Mouse (Mus musculus): ENCODE results near the gene Tbx19.

Tbx19 gene

DNA sequence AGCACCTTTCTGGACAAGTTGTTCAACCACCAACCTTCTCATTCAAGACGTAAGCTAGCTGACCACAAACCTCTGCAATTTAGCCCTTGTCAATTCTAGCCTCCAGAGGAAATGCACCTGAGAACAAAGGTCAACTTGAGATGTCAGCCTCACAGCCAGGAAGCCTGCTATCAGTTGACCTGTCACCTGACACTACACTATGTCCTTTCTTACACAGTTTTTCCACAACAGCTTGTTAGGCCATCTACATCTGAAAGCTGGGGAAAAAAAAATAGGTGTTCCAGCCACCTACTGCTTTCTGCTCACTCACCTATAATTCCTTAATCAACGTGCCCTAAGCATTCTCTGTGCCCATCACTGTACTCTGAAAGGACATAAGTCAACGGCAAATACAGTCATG is 23.6 kb upstream of the Tbx19 start:
- no peak for DNase-seq (ENCODE audit: low read depth)

DNA sequence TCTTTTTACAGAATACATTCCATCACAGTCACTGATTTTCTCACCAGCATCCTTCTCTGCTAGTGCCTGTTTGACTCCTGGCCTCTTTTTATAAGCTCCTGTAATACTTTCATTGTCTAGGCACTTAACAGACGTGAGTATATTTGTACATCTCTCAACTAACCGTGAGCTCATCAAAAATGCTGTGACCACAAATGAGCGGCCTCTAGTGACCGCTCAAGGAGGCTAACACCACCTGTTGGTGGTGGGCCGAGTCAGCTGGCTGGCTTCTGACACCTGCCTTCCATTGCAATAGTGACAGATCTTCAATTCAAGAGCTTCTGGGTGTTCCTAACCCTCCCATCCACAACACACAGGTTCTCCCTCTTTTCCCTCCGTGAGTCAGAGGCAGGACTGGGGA is 22.8 kb upstream of the Tbx19 start:
- DNase-seq (ENCODE audit: low read depth), result no peak

DNA sequence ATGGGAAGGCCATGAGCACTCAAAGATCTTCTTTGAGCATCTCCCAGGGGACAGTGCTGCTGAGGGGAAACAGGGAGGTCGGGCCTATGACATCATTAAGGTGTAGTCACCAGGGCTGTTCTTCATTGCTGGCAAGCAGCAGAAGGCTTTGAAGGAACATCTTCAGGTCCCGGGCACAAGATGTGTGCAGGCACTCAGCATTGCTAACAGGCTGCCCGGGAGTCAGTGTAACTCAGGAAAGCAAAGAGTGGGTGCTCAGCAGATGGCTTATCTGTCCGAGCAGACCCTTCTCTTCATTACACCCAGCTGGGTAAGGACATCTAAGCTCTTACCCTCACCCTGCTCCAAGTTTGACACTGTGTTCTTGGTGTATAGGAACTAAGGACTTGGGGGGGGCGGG is 18.7 kb upstream of the Tbx19 start:
- DNase-seq (ENCODE audit: low read depth), result no peak

DNA sequence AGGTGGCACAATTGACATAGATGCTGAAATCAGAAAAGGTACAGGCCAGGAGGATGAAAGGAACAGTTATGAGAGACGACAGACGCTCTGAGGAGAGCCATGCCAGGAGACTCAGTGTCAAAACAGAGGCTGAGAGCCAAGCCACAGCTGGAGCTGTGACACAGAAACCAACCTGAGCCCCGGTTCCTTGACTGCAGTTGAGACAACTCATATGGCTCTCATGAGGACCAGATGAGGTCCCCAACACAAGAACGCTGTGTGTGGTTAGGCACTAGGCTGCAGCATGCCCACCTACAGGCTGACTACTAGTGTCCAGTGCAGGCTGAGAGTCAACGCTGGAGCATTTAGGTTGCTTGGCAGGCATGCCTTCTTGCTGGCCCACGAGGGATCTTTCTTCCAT is 17.5 kb upstream of the Tbx19 start:
- DNase-seq (ENCODE audit: low read depth), result no peak

DNA sequence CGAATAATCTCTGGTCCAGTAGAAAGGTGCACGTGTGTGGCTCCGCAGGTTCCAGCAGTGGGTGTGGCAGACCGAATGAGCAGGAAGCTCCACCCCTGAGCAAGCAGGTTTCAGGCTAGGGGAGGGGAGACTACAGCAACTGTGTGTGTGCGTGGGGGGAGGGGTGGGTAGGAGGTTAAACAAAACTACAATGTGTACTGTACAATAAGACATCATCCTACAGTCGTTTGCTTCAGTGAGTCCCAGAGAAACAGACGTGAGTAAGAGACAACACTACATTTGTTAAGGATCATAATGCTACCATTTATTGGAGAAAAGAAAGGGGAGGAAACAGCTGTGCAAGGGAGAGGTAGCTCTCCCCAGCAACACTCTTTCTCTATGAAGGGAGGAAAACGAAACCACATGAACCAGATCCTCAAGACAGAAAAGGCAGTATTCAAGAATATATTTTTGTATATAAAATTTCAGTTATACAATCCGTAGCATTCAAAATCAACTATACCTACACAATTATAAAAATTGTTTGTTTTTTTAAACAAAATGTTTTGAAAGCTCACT is 13.6 kb upstream of the Tbx19 start:
- DNase-seq (ENCODE audit: low read depth), result no peak

DNA sequence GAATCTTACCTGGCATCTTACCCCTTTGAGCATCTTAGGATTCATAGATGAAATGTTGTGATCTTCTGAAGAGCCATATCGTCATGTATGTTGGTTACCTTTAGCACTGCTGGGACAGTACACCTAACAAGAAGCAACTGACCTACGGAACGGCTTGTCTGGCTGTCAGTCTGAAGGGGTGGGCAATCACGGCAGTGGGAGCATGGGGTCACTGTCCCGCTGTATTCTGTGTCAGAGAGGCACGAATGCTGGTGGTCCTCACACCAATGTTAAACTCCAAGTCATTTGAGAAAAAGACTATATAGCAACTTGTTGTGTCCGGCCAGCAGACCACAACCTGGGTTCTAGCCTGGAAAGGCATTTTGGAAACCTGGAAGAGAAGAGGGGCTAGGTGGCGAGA is 10.7 kb upstream of the Tbx19 start:
- no peak for DNase-seq (ENCODE audit: low read depth)

DNA sequence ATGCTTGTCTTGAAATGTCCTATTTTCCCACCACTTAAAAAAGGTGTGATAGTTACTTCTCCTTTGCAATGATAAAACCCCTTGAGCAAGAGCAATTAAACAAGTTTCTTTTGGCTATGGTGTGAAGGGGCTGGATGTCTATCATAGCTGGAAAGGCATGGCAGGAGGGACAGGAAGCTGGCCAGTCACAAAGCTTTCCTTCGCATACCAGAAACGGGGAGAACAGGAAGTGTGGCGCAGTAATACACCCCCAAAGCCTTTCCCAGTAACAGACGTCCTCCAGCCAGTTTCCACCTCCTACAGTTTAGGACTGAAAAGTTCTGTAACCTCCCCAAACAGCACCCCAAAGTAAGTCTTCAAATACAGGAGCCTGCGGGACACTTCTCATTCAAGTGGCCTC is 9.6 kb upstream of the Tbx19 start:
- no peak for DNase-seq (ENCODE audit: low read depth)

DNA sequence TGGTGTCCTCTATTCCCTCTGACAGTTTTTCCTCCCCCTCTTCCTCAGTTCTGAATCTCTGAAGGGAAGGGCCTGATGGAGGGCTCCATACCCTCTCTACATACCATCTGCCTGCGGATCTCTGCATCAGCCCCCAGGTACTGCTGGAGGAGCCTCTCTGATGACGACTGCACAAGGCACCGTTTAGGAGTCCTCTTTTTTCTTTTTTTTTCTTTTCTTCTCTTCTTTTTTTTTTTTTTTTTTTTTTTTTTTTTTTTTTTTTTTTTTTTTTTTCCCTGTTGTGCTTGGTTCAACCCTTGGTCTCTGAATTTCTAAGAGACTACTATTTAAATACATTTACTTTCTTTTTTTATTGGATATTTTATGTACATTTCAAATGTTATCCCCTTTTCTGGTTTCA is 8.9 kb upstream of the Tbx19 start:
- DNase-seq (ENCODE audit: low read depth), result no peak

DNA sequence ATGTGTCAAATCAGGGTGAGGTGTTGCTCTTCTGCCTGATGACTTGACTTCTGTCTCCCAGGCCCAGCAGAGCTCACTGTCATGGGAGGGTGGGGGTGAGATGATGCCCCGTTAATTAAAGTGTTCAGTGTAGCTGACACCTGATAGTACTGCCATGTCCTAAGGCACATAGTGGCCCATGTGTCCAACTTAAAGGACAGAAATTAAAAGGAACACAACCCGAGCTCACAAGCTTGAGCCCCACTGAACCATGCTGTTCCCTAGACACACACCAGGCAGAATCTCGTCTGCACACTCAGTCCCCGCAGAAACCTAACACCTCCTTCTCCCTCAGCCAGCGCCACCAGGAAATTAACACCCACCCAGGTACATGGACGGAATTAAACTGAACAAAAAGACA is 4.3 kb upstream of the Tbx19 start:
- DNase-seq (ENCODE audit: low read depth), result no peak

DNA sequence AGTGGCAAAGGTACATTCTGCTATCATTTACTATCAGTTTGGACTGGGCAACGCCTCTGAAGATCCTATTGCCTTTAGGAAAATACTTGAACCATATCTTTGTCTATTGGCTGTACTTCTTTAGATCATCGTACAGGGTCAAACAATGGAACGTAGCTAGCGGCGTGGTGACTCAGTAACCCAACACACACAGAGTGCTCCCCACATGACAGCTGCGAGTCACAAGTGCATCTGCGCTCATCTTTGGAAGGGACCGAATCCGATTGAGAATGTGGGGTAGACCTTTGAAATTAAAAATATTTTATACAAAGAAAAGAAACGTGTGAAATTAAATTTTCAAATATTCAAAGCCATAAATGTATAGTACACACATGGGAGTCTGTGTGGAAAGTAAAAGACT is 1.7 kb downstream of the Tbx19 start:
- DNase-seq (ENCODE audit: low read depth), result no peak

DNA sequence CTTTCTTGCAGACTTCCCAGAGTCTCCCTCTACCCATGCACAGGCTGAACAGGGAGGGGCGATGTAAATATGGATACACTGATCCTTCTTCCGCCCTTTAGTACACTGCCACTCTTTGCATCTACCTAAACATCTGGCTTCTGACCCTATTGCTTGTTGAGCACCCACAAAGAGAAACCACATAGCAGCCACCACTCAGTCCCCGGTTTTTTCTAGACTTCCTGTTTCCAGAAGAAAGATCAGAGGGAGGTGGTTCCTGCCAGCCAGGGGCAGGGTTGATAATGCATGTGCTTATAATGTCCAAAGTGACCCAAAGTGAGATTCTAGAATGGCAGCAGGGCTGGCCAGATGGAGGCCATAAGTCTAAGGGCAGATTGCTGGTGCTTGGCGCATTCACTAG is 6.4 kb downstream of the Tbx19 start:
- peak; percentile 29 for DNase-seq (ENCODE audit: low read depth)

DNA sequence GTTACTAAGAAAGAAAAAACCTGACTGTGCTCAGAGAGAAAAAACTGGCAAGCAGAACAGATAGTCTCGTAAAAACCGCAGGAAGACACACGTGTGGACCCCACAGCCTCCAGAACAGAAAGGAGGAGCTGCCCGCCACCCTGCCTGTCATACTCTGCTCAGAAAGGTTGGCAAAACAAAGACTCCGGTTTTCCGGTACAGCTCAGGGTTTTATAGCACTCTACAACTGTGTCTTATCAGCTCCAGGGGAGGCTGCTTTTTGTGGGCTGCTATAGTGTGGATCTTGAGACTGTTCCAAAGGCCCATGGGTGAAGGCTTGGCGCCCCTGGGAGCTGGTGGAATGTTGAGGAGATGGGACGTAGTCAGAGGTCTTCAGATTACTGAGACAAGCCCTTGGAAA is 9.4 kb downstream of the Tbx19 start:
- no peak for DNase-seq (ENCODE audit: low read depth)

DNA sequence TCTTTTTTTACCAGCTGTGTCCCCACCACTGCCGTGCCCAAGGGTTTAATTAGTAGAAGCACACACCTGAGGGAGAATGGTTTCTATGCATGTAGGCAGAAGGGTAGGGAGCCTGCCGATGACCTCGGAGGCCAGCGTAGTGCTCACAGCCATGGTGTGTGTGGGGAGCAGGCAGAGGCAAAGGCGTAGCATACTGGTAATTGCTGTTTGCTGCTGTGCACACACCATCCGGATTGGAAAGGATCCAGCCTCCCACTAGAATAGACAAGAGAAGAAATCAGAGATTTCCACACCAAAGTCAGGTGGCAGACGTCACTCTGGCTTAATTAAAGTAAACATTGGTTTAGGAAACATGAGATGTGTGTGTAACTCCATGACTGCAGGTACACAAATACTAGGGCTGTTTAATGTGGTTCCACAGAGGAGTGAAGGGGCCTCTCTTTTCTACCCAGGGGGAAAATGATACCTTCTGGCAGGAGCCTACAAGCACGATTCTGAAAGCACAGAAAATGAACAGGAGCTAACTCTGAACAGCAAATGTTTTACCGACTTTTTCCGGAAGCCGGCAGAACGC is 18.1 kb downstream of the Tbx19 start:
- no peak for DNase-seq (ENCODE audit: low read depth)

DNA sequence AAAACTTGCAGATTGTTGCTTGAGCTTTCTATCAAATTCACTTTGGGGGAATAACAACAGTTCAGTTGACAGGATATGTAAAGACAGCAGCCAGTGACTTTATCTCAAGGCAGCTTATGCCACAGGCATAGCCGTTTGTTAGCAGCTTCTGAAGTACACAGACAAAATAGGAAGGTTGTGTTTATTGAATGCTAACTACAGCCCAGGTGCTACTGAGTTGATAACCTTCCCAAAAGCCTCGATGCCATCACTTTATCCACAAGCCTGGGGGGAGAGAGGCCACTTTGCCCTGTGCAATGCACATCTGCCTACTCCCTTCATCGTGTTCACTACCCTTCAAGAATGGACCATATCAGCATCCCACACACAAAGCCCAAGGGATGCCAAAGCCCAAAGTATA is 20.3 kb downstream of the Tbx19 start:
- DNase-seq (ENCODE audit: low read depth), result no peak

DNA sequence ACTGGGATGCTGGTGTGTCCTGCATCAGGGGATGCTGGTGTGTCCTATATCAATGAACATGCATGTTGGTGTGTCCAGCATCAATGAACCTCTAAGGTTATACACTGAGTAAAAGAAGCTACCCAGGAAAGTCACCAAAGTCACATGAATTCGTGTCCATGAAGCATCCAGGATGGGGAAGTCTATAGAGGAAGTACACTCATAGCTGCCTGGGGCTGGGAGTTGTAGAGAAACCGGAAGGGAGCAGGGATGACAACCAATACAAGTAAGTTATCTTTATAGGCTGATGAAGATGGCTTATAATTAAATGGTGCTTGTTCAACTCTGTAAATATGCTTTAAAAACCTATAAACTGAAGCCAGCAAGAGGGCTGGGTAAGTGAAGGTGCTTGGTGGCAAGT is 26.7 kb downstream of the Tbx19 start:
- no peak for DNase-seq (ENCODE audit: low read depth)

DNA sequence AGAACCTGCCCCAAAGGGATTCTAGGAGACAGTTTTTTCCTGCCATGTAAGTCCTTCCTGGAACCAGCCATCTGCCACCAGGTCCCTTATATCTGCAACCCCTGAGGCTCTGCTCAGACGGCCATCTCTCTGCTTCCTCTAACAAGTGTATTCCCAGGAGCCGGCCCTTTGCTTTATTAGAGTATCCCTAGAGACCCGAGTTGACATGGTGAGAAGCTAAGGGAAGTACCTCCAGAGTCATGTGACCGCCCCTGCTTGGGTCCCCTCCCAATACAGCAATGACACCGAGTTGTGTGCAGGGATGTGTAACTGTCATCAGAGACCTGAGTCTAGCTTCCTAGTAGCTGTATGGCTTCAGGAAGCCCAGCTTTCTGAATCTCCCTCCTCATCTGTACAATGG is 27.3 kb downstream of the Tbx19 start:
- no peak for DNase-seq (ENCODE audit: low read depth)

DNA sequence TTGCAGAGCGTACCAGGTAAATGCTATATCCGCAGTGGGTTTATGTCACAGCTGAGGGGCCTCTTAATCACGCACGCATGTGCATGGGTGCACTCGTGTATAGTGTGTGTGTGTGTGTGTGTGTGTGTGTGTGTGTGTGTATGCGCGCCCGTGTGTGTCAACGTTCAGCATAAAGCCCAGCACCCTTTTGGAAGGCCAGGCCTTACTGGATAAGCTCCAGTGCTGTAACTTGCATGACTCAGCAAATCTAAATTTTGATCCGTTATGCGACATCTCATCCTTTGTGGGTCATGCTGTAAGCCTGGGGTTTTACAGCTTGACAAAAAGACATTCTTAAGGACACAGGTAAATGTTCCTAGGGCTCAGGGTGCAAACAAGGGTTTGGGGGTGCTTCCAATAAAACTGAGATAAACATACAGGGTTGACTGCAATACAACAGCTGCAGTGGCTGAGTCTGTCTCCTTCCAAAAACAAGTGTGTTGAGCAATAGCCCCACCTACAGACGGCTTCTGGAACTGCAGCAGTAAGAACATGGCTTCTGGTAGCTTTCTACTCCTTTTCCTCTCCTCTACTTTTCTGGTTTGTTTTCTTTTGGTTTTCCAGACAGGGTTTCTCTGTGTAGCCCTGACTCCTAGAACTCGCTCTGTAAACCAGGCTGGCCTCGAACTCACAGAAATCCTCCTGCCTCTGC is 28.2 kb downstream of the Tbx19 start:
- peak; percentile 74 for DNase-seq (ENCODE audit: low read depth)

DNA sequence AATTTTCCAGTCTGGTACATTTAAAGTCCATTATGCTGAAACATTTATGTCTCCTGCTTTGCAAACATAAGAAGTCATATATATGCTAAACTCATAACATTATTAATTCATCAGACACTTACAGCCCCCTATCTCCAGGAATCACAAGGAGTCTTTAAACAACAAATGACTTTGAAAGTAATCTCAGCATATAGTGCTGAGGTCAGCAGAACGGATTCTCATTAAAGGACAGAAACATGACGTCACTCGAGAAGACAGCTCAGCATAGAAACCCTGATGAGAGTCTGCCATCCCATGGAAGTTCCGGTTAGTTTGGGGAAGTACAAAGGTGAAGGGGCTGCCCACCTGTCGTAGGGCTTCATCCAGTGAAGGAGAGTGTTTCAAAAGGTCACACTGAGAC is 31.0 kb downstream of the Tbx19 start:
- no peak for DNase-seq (ENCODE audit: low read depth)

DNA sequence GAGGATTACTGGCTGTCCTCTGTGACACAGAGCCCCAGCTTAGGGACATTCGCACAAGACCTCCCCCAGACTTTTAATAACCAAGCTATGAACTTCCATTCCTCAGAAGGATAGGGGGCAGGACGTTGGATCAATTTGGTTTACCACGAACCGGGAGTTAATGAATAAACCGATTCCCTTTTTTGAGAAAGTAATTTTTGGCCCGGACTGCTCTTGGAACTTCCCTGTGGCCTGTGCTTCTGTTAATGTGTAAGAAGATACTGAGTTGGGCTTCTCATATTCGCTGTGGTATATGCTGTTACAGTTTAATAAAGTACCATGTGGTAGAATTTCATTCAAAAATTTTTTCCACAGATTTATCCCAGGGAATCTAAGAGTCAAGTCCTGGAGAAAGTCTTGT is 39.5 kb downstream of the Tbx19 start:
- no peak for DNase-seq (ENCODE audit: low read depth)

DNA sequence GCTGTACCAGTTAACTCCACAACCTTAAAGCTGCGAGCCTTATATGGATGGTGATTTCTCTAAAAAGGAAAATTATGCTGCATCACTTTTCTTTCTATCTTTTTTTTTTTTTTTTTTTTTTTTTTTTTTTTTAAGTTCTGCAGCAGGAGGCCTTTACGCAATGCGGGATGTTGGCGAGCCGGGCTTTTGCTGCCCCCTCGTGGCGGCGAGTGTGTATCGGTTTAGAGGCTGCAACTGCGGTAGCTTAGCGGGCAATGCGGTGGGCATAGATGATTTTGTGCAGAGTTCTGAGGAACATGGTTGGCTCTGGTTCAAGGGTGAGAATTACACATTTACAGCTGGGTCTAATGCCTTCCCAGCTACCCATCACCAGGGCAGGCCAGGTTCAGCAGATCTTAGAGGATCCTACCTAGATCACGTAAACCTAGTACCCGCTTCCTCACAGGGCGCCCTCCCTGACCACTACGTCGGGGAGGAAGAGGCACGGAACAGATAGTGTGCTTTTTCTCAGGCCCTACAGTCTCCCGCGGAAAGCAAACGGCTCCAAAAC is 40.1 kb downstream of the Tbx19 start:
- DNase-seq (ENCODE audit: low read depth), result peak; percentile 67

DNA sequence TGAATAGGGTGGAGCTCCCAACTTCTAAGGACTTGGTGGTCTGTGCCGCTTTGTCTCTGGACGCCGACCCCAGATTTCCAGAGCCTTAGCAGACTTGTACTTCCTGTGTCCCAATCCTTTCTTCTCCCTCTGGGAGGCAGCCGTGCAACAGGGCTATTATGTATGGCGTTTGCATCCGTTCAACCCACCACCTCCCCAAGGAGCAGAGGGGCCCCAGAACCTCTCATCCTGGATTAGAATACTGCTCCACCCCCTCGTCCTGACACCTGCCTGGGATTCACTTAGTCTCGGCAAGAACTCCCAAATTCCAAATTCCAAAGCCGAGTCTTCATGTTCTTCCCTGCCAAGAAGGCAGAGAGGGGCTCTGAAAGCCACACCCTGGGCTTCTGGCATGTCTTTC is 40.8 kb downstream of the Tbx19 start:
- no peak for DNase-seq (ENCODE audit: low read depth)

DNA sequence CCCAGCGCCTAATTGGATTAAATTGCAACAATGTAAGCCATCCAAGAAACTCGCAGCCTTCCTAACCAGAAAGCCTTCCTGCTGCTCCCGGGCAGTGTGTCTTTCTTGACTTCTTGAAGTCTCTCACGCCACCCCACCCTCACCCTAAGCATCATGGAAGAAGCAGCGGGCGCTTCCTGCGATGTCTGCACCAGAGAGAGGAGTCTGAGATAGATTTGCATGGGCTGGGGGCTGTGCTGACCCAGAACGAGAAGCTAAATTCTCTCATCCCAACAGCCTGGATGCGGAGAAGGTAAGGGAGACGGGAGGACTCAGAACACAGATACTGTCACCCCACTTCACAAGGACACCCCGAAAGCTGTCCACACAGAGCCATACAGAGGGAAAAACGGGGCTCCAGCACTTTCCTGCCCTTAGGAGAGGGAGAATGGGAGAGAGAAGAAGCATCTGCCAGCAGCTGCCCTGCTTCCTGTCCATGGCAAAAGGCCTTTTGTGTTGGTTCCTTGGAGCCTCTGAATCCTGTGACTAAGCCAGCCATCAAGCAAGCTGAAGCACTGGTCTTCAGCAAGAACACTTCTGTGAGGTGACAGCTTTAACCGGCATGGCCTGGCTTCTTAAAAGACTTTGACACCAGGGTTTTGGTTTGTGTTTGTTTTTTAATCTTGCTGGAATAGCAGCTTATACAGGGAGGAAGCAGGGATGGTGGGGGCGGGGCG is 41.4 kb downstream of the Tbx19 start:
- DNase-seq (ENCODE audit: low read depth), result no peak

All from c-Kit-positive CD71-negative TER-119-negative erythroid progenitor cells, embryonic 14.5 days (primary cell).